Mouse (Mus musculus) kidney, embryonic 16.5 days (tissue): Measurements from ENCODE around the gene Gm11554. TPM values are rescaled to one million over a fixed set of nuclear protein-coding genes. Genes with fewer than 3 reads are reported as not detected.
"Not testable (repeated sequence)": the region's sequence is repeated elsewhere in the genome, so short reads cannot be mapped to it uniquely, and the experiment has no call there.

Source experiments
- ATAC-seq: fragments of 200-750 bp; cut with Nextera tagmentation; 2 replicates; pipeline ENCODE4 v1.8.0; 2017; ENCODE audit warnings: moderate TSS enrichment; ENCODE audit not compliant: low FRiP score, low TSS enrichment
- H3K27ac ChIP-seq: fragments of 300-500 bp; sonication (generic); 2 replicates; pipeline ENCODE4 v1.5.1; 2014; ENCODE audit warnings: low read length
- H3K27me3 ChIP-seq: fragments of 300-500 bp; sonication (generic); 2 replicates; pipeline ENCODE4 v1.6.1; 2014; ENCODE audit warnings: low read length, control low read depth, mixed read lengths; ENCODE audit not compliant: insufficient read depth
- H3K36me3 ChIP-seq: fragments of 300-500 bp; sonication (generic); 2 replicates; pipeline ENCODE4 v1.6.1; 2014; ENCODE audit warnings: low read length, control low read depth, mixed read lengths; ENCODE audit not compliant: insufficient read depth
- H3K4me1 ChIP-seq: fragments of 300-500 bp; sonication (generic); 2 replicates; pipeline ENCODE4 v1.6.1; 2014; ENCODE audit warnings: low read length, control low read depth, mixed read lengths; ENCODE audit not compliant: insufficient read depth
- H3K4me2 ChIP-seq: fragments of 300-500 bp; sonication (generic); replicated peaks from 2 replicates; pipeline ENCODE4 v1.6.1; 2014; ENCODE audit warnings: low read depth, low read length
- H3K4me3 ChIP-seq: fragments of 300-500 bp; sonication (generic); 2 replicates; pipeline ENCODE4 v1.5.1; 2014; ENCODE audit warnings: mild to moderate bottlenecking, low read length
- H3K9ac ChIP-seq: fragments of 300-500 bp; sonication (generic); replicated peaks from 2 replicates; pipeline ENCODE4 v1.6.1; 2014; ENCODE audit warnings: low read length
- H3K9me3 ChIP-seq: fragments of 300-500 bp; sonication (generic); 2 replicates; pipeline ENCODE4 v1.6.1; 2016; ENCODE audit warnings: low read length, control low read depth
- WGBS: fragments of 180-500 bp; shearing (Covaris S2); extraction: QIAGEN DNeasy Blood & Tissue Kit; methylation state at CpG from one replicate; pipeline ENCODE4 v1.1.7; 2014; 5-methylcytosine and 5-hydroxymethylcytosine counted together
- polyA plus RNA-seq: library from polyadenylated mRNA; unstranded; fragments of >200 nt; fragmentation: Nextera tagmentation; extraction: Ambion mirVana; gene quantifications from 2 replicates; pipeline ENCODE4 v1.2.1, GENCODE M21; 2015

Gene Gm11554
- polyA plus RNA-seq, result not detected in 2 replicates

- H3K4me1 ChIP-seq, H3K9me3 ChIP-seq, ATAC-seq, H3K27me3 ChIP-seq, H3K27ac ChIP-seq, H3K9ac ChIP-seq, H3K36me3 ChIP-seq, H3K4me3 ChIP-seq, H3K4me2 ChIP-seq: not testable (repeated sequence)
- WGBS, result no CpG with 5 or more reads among the region's 1 CpGs
Measured at GRCm38 (mm10) chr11:99804346-99804745, at the start of gene Gm11554. Gene Gm11554, minus strand, starts transcription at chr11:99804446.

GRCm38 (mm10) chr11:99851508-99851907, 47.3 kb upstream of the Gm11554 start, which contains the start of gene Krtap4-16:
Gene Krtap4-16, minus strand, starts transcription at chr11:99851608.
- H3K4me3 ChIP-seq, result no peak within 1 kb of the TSS

GRCm38 (mm10) chr11:99846746-99847145, 42.5 kb upstream of the Gm11554 start:
- H3K27me3 ChIP-seq, result no peaks in the 10 kb centered on the region
- no peaks in the 10 kb centered on the region for H3K4me1 ChIP-seq
- no peaks in the 10 kb centered on the region for H3K9me3 ChIP-seq
- no peak for ATAC-seq
- H3K4me3 ChIP-seq, result no peak overlapping the region
- H3K27ac ChIP-seq, result no peak overlapping the region
- no peaks in the 10 kb centered on the region for H3K36me3 ChIP-seq
- H3K4me2 ChIP-seq, result no peak overlapping the region
- no peak overlapping the region for H3K9ac ChIP-seq
- WGBS, result 75% methylated on average over 2 of the region's 2 CpGs

More at GRCm38 (mm10) chr11:99851508-99851907, 47.3 kb upstream of the Gm11554 start, which contains the start of gene Krtap4-16:
- no peak within 1 kb of the TSS for H3K27ac ChIP-seq
- H3K9ac ChIP-seq, result no peak within 1 kb of the TSS
- H3K9me3 ChIP-seq, result no peaks in the 10 kb centered on the region
- H3K36me3 ChIP-seq, result no peaks in the 10 kb centered on the region
- no peak within 1 kb of the TSS for H3K4me2 ChIP-seq
- no peaks in the 10 kb centered on the region for H3K4me1 ChIP-seq
- no peaks in the 10 kb centered on the region for H3K27me3 ChIP-seq
- no peak for ATAC-seq

GRCm38 (mm10) chr11:99842185-99842584, 37.9 kb upstream of the Gm11554 start:
- 21% methylated on average over 1 of the region's 1 CpGs for WGBS
- Histone ChIP-seq H3K27me3 (no peaks in the 10 kb centered on the region), H3K27ac (no peak overlapping the region), H3K9ac (no peak overlapping the region), H3K4me3 (no peak overlapping the region), H3K4me1 (no peaks in the 10 kb centered on the region), H3K4me2 (no peak overlapping the region), H3K36me3 (no peaks in the 10 kb centered on the region), H3K9me3 (no peaks in the 10 kb centered on the region)
- ATAC-seq, result no peak

GRCm38 (mm10) chr11:99837966-99838365, 33.7 kb upstream of the Gm11554 start, which contains the start of gene 2300003K06Rik:
Gene 2300003K06Rik, minus strand, starts transcription at chr11:99838066.
- no peak within 1 kb of the TSS for H3K27ac ChIP-seq
- H3K9ac ChIP-seq, result no peak within 1 kb of the TSS
- H3K4me3 ChIP-seq, result no peak within 1 kb of the TSS
- H3K4me1 ChIP-seq, result no peaks in the 10 kb centered on the region
- no peak for ATAC-seq
- no peaks in the 10 kb centered on the region for H3K9me3 ChIP-seq
- H3K4me2 ChIP-seq, result no peak within 1 kb of the TSS
- no peaks in the 10 kb centered on the region for H3K27me3 ChIP-seq
- 86% methylated on average over 1 of the region's 1 CpGs for WGBS
- no peaks in the 10 kb centered on the region for H3K36me3 ChIP-seq

GRCm38 (mm10) chr11:99815566-99815965, 11.3 kb upstream of the Gm11554 start, which contains the start of gene Gm11564:
Gene Gm11564, minus strand, starts transcription at chr11:99815666.
- not testable (repeated sequence) for H3K9ac ChIP-seq, H3K4me2 ChIP-seq, H3K9me3 ChIP-seq, H3K4me3 ChIP-seq, H3K4me1 ChIP-seq, ATAC-seq, H3K36me3 ChIP-seq, H3K27me3 ChIP-seq, H3K27ac ChIP-seq
- WGBS, result 81% methylated on average over 2 of the region's 2 CpGs

- not testable (repeated sequence) for H3K27me3 ChIP-seq, H3K9ac ChIP-seq, H3K36me3 ChIP-seq, H3K4me2 ChIP-seq, H3K4me1 ChIP-seq, H3K4me3 ChIP-seq, H3K27ac ChIP-seq, ATAC-seq, H3K9me3 ChIP-seq
Measured at GRCm38 (mm10) chr11:99809792-99810191, 5.5 kb upstream of the Gm11554 start, which contains the start of gene Krtap4-13. Gene Krtap4-13, minus strand, starts transcription at chr11:99809892.

GRCm38 (mm10) chr11:99798832-99799231, 5.4 kb downstream of the Gm11554 start, which contains the start of gene Gm11569:
Gene Gm11569, minus strand, starts transcription at chr11:99798932.
- WGBS, result no CpG with 5 or more reads among the region's 1 CpGs
- not testable (repeated sequence) for H3K4me2 ChIP-seq, H3K4me1 ChIP-seq, H3K9me3 ChIP-seq, ATAC-seq, H3K36me3 ChIP-seq, H3K9ac ChIP-seq, H3K27me3 ChIP-seq, H3K4me3 ChIP-seq, H3K27ac ChIP-seq

- no peak within 1 kb of the TSS for H3K27ac ChIP-seq
- H3K4me3 ChIP-seq, result no peak within 1 kb of the TSS
- WGBS, result 84% methylated on average over 2 of the region's 2 CpGs
- no peak for ATAC-seq
- H3K4me1 ChIP-seq, result no peaks in the 10 kb centered on the region
- H3K4me2 ChIP-seq, result no peak within 1 kb of the TSS
- H3K27me3 ChIP-seq, result no peaks in the 10 kb centered on the region
- no peaks in the 10 kb centered on the region for H3K36me3 ChIP-seq
- no peaks in the 10 kb centered on the region for H3K9me3 ChIP-seq
- H3K9ac ChIP-seq, result no peak within 1 kb of the TSS
Measured at GRCm38 (mm10) chr11:99793367-99793766, 10.9 kb downstream of the Gm11554 start, which contains the start of gene Gm11596. Gene Gm11596, minus strand, starts transcription at chr11:99793467.

GRCm38 (mm10) chr11:99784900-99785299, 19.3 kb downstream of the Gm11554 start, which contains the start of gene Krtap4-9:
Gene Krtap4-9, plus strand, starts transcription at chr11:99785200.
- not testable (repeated sequence) for H3K4me1 ChIP-seq, H3K4me3 ChIP-seq, H3K9me3 ChIP-seq, ATAC-seq, H3K36me3 ChIP-seq, H3K4me2 ChIP-seq, H3K27me3 ChIP-seq, H3K9ac ChIP-seq, H3K27ac ChIP-seq
